Mouse (Mus musculus) kidney, embryonic 14.5 days (tissue): ENCODE measurements around the gene Nmrk1. TPM values are rescaled to one million over a fixed set of nuclear protein-coding genes. Genes with fewer than 3 reads are reported as not detected.
A peak's percentile ranks its signal among the peaks of the same experiment; 100 is the strongest.

ENCODE experiments used
- ATAC-seq: fragments of 200-750 bp; cut with Nextera tagmentation; 2 replicates; pipeline ENCODE4 v1.8.0; 2017; ENCODE audit warnings: moderate number of reproducible peaks, mild to moderate bottlenecking, moderate TSS enrichment, moderate library complexity; ENCODE audit not compliant: low FRiP score, low TSS enrichment
- H3K27ac ChIP-seq: fragments of 300-500 bp; sonication (generic); 2 replicates; pipeline ENCODE4 v1.5.1; 2014; ENCODE audit warnings: low read depth, mild to moderate bottlenecking, low read length, moderate library complexity, mixed read lengths
- H3K27me3 ChIP-seq: fragments of 300-500 bp; sonication (generic); 2 replicates; pipeline ENCODE4 v1.6.1; 2014; ENCODE audit warnings: mild to moderate bottlenecking, low read length; ENCODE audit not compliant: control insufficient read depth, insufficient read depth
- H3K36me3 ChIP-seq: fragments of 300-500 bp; sonication (generic); 2 replicates; pipeline ENCODE4 v1.6.1; 2014; ENCODE audit warnings: low read length, mixed read lengths; ENCODE audit not compliant: control insufficient read depth, insufficient read depth
- H3K4me1 ChIP-seq: fragments of 300-500 bp; sonication (generic); 2 replicates; pipeline ENCODE4 v1.6.1; 2014; ENCODE audit warnings: low read length, mixed read lengths; ENCODE audit not compliant: control insufficient read depth, insufficient read depth
- H3K4me2 ChIP-seq: fragments of 300-500 bp; sonication (generic); replicated peaks from 2 replicates; pipeline ENCODE4 v1.6.1; 2014; ENCODE audit warnings: low read depth, mild to moderate bottlenecking, low read length
- H3K4me3 ChIP-seq: fragments of 300-500 bp; sonication (generic); 2 replicates; pipeline ENCODE4 v1.5.1; 2014; ENCODE audit warnings: mild to moderate bottlenecking, low read length
- H3K9ac ChIP-seq: fragments of 300-500 bp; sonication (generic); 2 replicates; pipeline ENCODE4 v1.6.1; 2014; ENCODE audit warnings: low read depth, mild to moderate bottlenecking, low read length, moderate library complexity
- H3K9me3 ChIP-seq: fragments of 300-500 bp; sonication (generic); 2 replicates; pipeline ENCODE4 v1.6.1; 2016; ENCODE audit warnings: low read length; ENCODE audit not compliant: control insufficient read depth
- WGBS: fragments of 180-500 bp; shearing (Covaris S2); extraction: QIAGEN DNeasy Blood & Tissue Kit; methylation state at CpG from one replicate; pipeline ENCODE4 v1.1.7; 2014; 5-methylcytosine and 5-hydroxymethylcytosine counted together
- polyA plus RNA-seq: library from polyadenylated mRNA; unstranded; fragments of >200 nt; fragmentation: Nextera tagmentation; extraction: Ambion mirVana; gene quantifications from 2 replicates; pipeline ENCODE4 v1.2.1, GENCODE M21; 2014

The Nmrk1 gene
- polyA plus RNA-seq, 1 experiment from 2014 or later = 17.8 TPM

DNA sequence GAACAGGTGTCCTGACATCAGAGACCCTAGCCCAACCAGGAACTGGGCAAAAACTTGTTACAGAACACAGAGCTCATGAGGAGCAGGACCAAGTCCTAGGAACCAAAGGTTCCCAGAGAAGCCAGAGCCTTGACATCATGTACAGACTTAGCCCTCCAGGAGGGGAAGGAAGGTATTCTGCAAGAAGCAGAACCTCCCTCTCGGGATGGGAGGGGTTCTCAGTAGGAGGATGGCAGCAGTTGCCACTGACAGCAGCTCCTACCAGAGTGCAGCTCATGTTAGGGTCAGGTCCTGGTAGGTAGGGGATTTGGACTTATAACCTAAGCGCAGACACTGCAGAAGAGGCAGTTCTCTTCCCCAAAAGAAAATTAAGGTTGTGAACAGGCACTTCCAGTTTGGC, 7.9 kb upstream of the Nmrk1 start:
- Histone ChIP-seq H3K27me3 (no peaks in the 10 kb centered on the region), H3K9me3 (no peaks in the 10 kb centered on the region), H3K4me2 (no peak overlapping the region), H3K4me3 (no peak overlapping the region), H3K9ac (no peak overlapping the region), H3K4me1 (peaks cover under 1% of the 10 kb centered on the region; the same call in 1 of the 2 replicates), H3K36me3 (no peaks in the 10 kb centered on the region), H3K27ac (no peak overlapping the region)
- 81% methylated on average over 2 of the region's 2 CpGs for WGBS
- ATAC-seq = no peak

DNA sequence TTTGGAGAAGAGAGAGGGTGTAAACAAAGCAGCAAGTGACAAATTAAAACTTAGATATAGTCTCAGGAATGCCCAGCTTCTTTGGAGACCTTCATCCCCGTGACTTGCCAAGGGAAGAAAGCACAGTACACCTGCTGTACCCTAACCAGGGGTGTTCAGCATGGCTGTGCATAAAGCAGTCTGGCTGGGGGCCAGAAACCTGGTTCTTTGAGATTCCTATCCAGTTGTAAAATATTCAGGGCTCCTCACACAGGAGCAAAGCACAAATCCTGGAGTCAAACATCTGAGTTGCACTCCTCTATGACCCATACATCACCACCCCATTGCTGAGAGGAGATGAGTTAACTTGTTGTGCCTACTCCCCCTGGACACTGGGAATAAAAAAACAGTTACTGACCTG, 2.2 kb upstream of the Nmrk1 start:
- no peak for ATAC-seq
- H3K4me3 ChIP-seq = peak overlapping the region; percentile 5; the same call in 1 of the 2 replicates
- 56% methylated on average over 1 of the region's 1 CpGs for WGBS

DNA sequence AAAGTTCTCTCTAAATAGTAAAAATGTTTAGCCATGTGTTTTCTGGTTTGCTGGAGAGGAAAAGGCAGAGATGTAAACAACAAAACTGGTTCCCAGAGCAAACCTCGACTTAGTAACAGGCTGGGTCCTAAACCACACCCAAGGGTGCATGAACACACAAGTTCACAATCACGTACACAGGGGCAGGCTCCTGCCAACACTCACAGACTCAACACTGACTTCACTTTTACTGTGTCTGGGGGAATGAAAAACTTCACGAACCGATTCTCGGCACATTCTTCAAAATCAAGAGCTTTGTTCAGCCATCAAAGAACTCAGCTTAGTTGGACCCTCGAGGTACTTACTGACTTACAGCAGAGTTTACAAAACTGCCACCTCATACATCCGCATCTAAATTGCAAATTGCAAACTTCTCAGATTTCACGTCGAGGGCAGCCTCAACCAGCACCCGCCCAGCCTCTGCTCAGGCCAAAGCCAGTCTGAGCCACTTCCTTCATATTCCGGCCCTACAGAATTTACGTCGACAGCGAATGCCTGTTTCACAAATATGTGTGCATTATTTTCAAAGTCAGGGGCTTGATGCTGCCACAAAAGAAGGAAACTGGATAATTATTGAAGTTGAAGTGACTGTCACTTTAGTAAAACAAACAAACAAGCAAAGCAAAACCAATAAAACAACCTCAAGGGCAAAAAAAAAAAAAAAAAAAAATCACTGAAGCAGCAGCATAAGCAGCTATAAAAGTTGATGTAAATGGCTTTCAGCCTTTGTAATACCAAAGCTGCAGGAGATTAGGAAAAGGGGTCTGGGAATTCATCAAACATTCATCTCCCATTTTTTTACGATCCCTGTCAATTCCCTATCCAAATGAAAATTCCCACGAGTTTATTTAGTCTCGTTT, 1.3 kb upstream of the Nmrk1 start:
- no peak for ATAC-seq
- Histone ChIP-seq H3K27me3 (no peaks in the 10 kb centered on the region), H3K27ac (peak overlapping the region; percentile 63), H3K36me3 (no peaks in the 10 kb centered on the region), H3K9me3 (no peaks in the 10 kb centered on the region), H3K9ac (peak overlapping the region; percentile 78; the same call in 1 of the 2 replicates), H3K4me3 (peak overlapping the region; percentile 75), H3K4me1 (peaks cover 10% of the 10 kb centered on the region; the same call in 1 of the 2 replicates), H3K4me2 (peak overlapping the region; percentile 70)
- WGBS = 9% methylated on average over 17 of the region's 17 CpGs

More for the DNA sequence above, 2.2 kb upstream of the Nmrk1 start:
- Histone ChIP-seq H3K4me1 (peaks cover 10% of the 10 kb centered on the region; the same call in 1 of the 2 replicates), H3K27me3 (no peaks in the 10 kb centered on the region), H3K27ac (peak overlapping the region; percentile 20; the same call in 1 of the 2 replicates), H3K9ac (no peak overlapping the region; the same call in 1 of the 2 replicates), H3K9me3 (no peaks in the 10 kb centered on the region), H3K4me2 (peak overlapping the region; percentile 70; the same call in 1 of the 2 replicates), H3K36me3 (no peaks in the 10 kb centered on the region)

DNA sequence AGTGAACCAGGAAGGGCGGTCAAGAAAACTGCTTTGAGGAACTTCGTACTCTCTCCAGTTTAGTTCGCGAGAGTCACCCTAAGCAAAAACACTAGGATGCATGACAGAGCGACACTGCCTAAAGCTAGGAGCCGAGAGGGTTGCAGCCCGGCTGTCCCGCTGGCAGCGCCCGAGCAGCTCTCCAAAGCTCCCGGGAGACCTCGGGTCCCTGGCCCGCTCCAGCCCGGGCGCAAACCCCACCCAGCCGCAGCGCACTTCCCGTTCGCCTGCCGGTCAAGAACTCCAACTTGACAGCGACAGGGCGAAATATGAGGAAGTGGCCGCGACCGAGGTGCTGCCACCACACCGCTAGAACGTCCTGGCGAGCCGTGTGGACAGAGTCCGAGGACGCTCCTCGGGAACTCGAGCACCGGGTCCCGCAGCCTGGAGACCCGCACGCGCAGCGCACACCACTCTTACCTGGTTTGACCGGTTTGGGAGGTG, 548 bp upstream of the Nmrk1 start:
- H3K27ac ChIP-seq = peak overlapping the region; percentile 76
- H3K4me3 ChIP-seq = peak overlapping the region; percentile 75
- peak overlapping the region; percentile 70 for H3K4me2 ChIP-seq
- under 1% methylated on average over 40 of the region's 40 CpGs for WGBS
- H3K9ac ChIP-seq = peak overlapping the region; percentile 78
- no peaks in the 10 kb centered on the region for H3K36me3 ChIP-seq
- peak; percentile 69 for ATAC-seq
- H3K9me3 ChIP-seq = no peaks in the 10 kb centered on the region
- no peaks in the 10 kb centered on the region for H3K27me3 ChIP-seq
- peaks cover 10% of the 10 kb centered on the region; the same call in 1 of the 2 replicates for H3K4me1 ChIP-seq

DNA sequence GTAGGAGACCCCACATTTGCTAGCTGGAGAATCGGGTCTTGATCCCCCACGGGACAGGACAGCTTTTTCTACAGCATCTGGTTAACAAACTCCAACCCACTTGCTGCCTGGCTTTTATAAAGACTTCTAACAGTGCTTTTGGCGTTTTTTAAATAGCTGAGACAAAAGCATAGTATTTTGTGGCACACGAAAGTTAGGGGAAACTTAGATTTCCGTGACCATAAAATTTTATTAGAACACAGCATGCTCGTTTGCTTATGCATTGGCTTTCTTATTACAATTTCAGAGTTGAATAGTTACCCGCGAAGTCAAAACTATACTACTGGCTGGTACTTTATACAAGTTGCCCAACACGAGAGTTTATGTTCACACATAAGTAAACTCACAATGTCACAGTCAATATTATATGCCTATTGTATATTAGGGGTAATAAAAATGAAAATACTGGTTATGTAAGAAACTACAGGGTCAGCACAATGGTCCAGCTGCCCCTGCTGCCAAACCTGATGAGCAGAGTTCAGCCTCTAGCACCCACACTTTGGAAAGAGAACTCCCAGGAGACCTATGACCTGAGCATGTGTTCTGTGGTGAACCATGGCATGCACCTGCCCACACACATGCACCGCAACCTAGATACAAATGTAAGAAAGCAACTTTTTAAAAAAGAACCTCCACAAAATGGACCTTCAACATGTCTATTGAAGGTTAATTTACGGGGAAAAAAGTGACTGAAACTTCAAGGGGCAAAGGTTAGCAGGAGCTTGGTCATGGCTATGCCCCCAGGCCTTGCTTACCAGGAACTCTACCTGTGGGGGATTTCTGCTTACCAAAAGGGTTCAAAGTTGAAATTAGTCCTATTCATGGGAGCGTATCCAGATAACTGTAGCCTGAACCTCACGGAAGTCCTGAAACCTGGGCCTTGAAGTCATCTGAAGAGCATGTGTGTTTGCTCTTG, 758 bp downstream of the Nmrk1 start:
- 62% methylated on average over 13 of the region's 13 CpGs for WGBS
- no peak overlapping the region for H3K27ac ChIP-seq
- peak overlapping the region; percentile 78 for H3K9ac ChIP-seq
- H3K9me3 ChIP-seq = no peaks in the 10 kb centered on the region
- no peaks in the 10 kb centered on the region for H3K36me3 ChIP-seq
- no peak for ATAC-seq
- H3K4me2 ChIP-seq = peak overlapping the region; percentile 70
- H3K4me3 ChIP-seq = peak overlapping the region; percentile 75
- no peaks in the 10 kb centered on the region for H3K27me3 ChIP-seq
- peaks cover 10% of the 10 kb centered on the region; the same call in 1 of the 2 replicates for H3K4me1 ChIP-seq

DNA sequence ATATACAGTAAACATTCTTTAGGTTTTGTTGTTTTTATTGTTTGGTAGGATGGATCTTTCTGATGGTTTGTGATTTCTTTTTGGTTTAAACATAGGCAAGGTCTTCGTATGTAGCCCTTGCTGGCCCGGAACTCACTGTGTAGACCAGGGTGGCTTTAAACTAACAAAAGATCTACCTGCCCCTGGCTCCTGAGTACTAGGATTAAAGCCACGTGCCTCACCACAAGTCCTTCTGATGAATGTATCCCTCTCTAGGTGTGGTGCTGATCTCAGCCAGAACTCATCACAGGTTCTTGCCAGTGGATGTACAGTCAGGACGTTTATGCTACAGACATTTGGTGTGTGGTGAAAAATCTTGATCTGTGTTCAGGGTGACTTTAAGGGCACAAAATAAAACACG, 6.2 kb downstream of the Nmrk1 start:
- 80% methylated on average over 5 of the region's 5 CpGs for WGBS
- peaks cover 1% of the 10 kb centered on the region; the same call in 1 of the 2 replicates for H3K4me1 ChIP-seq
- no peaks in the 10 kb centered on the region for H3K9me3 ChIP-seq
- no peak for ATAC-seq
- no peak overlapping the region for H3K4me3 ChIP-seq
- H3K27ac ChIP-seq = no peak overlapping the region
- H3K9ac ChIP-seq = no peak overlapping the region
- H3K27me3 ChIP-seq = no peaks in the 10 kb centered on the region
- no peaks in the 10 kb centered on the region for H3K36me3 ChIP-seq
- H3K4me2 ChIP-seq = no peak overlapping the region

DNA sequence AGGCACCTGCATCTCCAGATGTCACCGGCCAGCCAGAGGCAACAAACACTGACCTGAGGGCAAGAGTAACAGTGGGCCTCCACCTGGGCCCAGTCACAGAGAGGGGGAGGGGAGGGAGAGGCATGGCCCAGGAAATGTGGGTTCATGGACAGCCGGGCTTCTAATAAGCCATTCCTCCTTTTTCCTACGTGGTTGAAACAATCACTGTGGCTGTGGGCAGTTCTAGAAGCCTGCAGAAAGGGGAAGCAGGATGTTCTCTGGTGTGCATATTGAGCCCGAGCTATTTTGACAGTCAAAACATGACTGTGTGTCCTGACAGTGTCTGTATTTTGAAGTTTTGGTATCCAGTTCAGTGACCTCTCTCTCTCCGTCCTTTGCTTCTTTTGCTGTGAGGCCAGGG, 7.2 kb downstream of the Nmrk1 start:
- 55% methylated on average over 5 of the region's 5 CpGs for WGBS
- no peak overlapping the region for H3K9ac ChIP-seq
- H3K27ac ChIP-seq = no peak overlapping the region
- no peak overlapping the region for H3K4me2 ChIP-seq
- no peaks in the 10 kb centered on the region for H3K9me3 ChIP-seq
- no peaks in the 10 kb centered on the region for H3K27me3 ChIP-seq
- H3K36me3 ChIP-seq = no peaks in the 10 kb centered on the region
- no peaks in the 10 kb centered on the region for H3K4me1 ChIP-seq
- no peak for ATAC-seq
- H3K4me3 ChIP-seq = no peak overlapping the region

DNA sequence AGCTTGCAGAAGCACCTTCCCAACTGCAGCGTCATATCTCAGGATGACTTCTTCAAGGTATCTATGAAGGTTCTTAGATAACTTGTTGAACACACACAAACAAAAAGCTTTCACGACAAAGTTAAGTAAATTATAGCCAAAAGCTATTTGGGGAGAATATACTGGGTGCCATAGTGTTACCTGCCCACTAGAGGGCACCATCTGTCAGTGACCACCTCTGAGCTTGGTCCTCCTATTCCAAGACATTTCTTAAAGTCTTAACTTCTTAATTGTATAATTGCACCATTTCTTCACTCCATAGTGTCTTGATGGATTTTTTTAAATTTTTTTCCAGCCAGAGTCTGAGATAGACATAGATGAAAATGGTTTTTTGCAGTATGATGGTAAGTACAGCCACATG, 7.8 kb downstream of the Nmrk1 start:
- Histone ChIP-seq H3K9me3 (no peaks in the 10 kb centered on the region), H3K9ac (no peak overlapping the region), H3K4me3 (no peak overlapping the region), H3K4me1 (no peaks in the 10 kb centered on the region), H3K36me3 (no peaks in the 10 kb centered on the region), H3K27me3 (no peaks in the 10 kb centered on the region), H3K27ac (no peak overlapping the region), H3K4me2 (no peak overlapping the region)
- ATAC-seq = no peak
- WGBS = 33% methylated on average over 2 of the region's 2 CpGs
